Mouse (Mus musculus) bone marrow macrophage, adult 2 months (primary cell): ENCODE data around the gene Foxn3.

Experiments
- CTCF ChIP-seq: IDR thresholded peaks from 2 replicates; pipeline ENCODE4 v1.5.1; 2012; ENCODE audit warnings: low read depth, mild to moderate bottlenecking, low read length, moderate library complexity
- POLR2A ChIP-seq: IDR thresholded peaks from 2 replicates; pipeline ENCODE4 v1.6.1; 2012; ENCODE audit warnings: mild to moderate bottlenecking, low read depth, low read length, borderline replicate concordance

- TF ChIP-seq CTCF (no peak), POLR2A (no peak)
Measured at GRCm38 (mm10) chr12:99364201-99364600, 199.2 kb downstream of the Foxn3 start.
